Mouse (Mus musculus): Measurements from ENCODE around the gene Mnat1. TPM values are rescaled to one million over a fixed set of nuclear protein-coding genes. Genes with fewer than 3 reads are reported as not detected.
"Not testable (repeated sequence)": the region's sequence is repeated elsewhere in the genome, so short reads cannot be mapped to it uniquely, and the experiment has no call there.

The Mnat1 gene
- 36.8 and 37.6 TPM in 2 replicates for polyA plus RNA-seq (2014; fragmentation: Nextera tagmentation; extraction: Ambion mirVana)

- H3K27me3 ChIP-seq (ENCODE audit: control insufficient read depth, insufficient read depth, low read length), result no peaks in the 10 kb centered on the region
- H3K4me3 ChIP-seq (ENCODE audit: low read depth, low read length), result peak within 1 kb of the TSS; percentile 78
- under 1% methylated on average over 23 of the region's 23 CpGs for WGBS
- DNase-seq (ENCODE audit: low spot score) (peak; percentile 91), ATAC-seq (replicated peaks; ENCODE audit: low FRiP score) (peak; percentile 64; the same call in 1 of the 2 replicates)
- no peaks in the 10 kb centered on the region for H3K4me1 ChIP-seq (replicated peaks; ENCODE audit: control insufficient read depth, insufficient read depth, low read length)
- peak within 1 kb of the TSS; percentile 58 for H3K4me2 ChIP-seq (ENCODE audit: low read depth, low read length, severe bottlenecking)
- peak within 1 kb of the TSS; percentile 75 for H3K9ac ChIP-seq (ENCODE audit: low read length)
- H3K9me3 ChIP-seq (ENCODE audit: control insufficient read depth, low read length), result no peaks in the 10 kb centered on the region
- no peak within 1 kb of the TSS for H3K27ac ChIP-seq (ENCODE audit: low read depth, low read length)
- no peaks in the 10 kb centered on the region for H3K36me3 ChIP-seq (ENCODE audit: control insufficient read depth, insufficient read depth, low read length)
Measured at GRCm38 (mm10) chr12:73123093-73124041, at the start of gene Mnat1. Gene Mnat1 (plus strand): TSS chr12:73123717.

- not testable (repeated sequence) for H3K27ac ChIP-seq (ENCODE audit: low read depth, low read length); H3K4me1 ChIP-seq (replicated peaks; ENCODE audit: control insufficient read depth, insufficient read depth, low read length); DNase-seq (ENCODE audit: low spot score); H3K36me3 ChIP-seq (ENCODE audit: control insufficient read depth, insufficient read depth, low read length); H3K27me3 ChIP-seq (ENCODE audit: control insufficient read depth, insufficient read depth, low read length); H3K9me3 ChIP-seq (ENCODE audit: control insufficient read depth, low read length); H3K9ac ChIP-seq (ENCODE audit: low read length); ATAC-seq (replicated peaks; ENCODE audit: low FRiP score); H3K4me2 ChIP-seq (ENCODE audit: low read depth, low read length, severe bottlenecking); H3K4me3 ChIP-seq (ENCODE audit: low read depth, low read length)
- WGBS, result 91% methylated on average over 4 of the region's 4 CpGs
Measured at GRCm38 (mm10) chr12:73081828-73082227, 41.7 kb upstream of the Mnat1 start.

- 85% methylated on average over 4 of the region's 4 CpGs for WGBS
Measured at GRCm38 (mm10) chr12:73083773-73084172, 39.7 kb upstream of the Mnat1 start.

GRCm38 (mm10) chr12:73085739-73086630 lies 37.5 kb upstream of the Mnat1 start:
- H3K27me3 ChIP-seq (ENCODE audit: control insufficient read depth, insufficient read depth, low read length), result no peaks in the 10 kb centered on the region
- no peaks in the 10 kb centered on the region for H3K4me1 ChIP-seq (replicated peaks; ENCODE audit: control insufficient read depth, insufficient read depth, low read length)
- no peak overlapping the region for H3K4me2 ChIP-seq (ENCODE audit: low read depth, low read length, severe bottlenecking)
- H3K4me3 ChIP-seq (ENCODE audit: low read depth, low read length), result no peak overlapping the region
- no peaks in the 10 kb centered on the region for H3K9me3 ChIP-seq (ENCODE audit: control insufficient read depth, low read length)
- no peak overlapping the region for H3K27ac ChIP-seq (ENCODE audit: low read depth, low read length)
- H3K9ac ChIP-seq (ENCODE audit: low read length), result no peak overlapping the region
- no peak for ATAC-seq (replicated peaks; ENCODE audit: low FRiP score)
- WGBS, result 23% methylated on average over 11 of the region's 11 CpGs
- no peak for DNase-seq (ENCODE audit: low spot score)
- H3K36me3 ChIP-seq (ENCODE audit: control insufficient read depth, insufficient read depth, low read length), result no peaks in the 10 kb centered on the region

More at GRCm38 (mm10) chr12:73083773-73084172, 39.7 kb upstream of the Mnat1 start:
- H3K27me3 ChIP-seq (ENCODE audit: control insufficient read depth, insufficient read depth, low read length), result no peaks in the 10 kb centered on the region
- DNase-seq (ENCODE audit: low spot score) (no peak), ATAC-seq (replicated peaks; ENCODE audit: low FRiP score) (no peak)
- H3K9me3 ChIP-seq (ENCODE audit: control insufficient read depth, low read length), result no peaks in the 10 kb centered on the region
- no peak overlapping the region for H3K4me3 ChIP-seq (ENCODE audit: low read depth, low read length)
- no peak overlapping the region for H3K9ac ChIP-seq (ENCODE audit: low read length)
- no peaks in the 10 kb centered on the region for H3K4me1 ChIP-seq (replicated peaks; ENCODE audit: control insufficient read depth, insufficient read depth, low read length)
- no peaks in the 10 kb centered on the region for H3K36me3 ChIP-seq (ENCODE audit: control insufficient read depth, insufficient read depth, low read length)
- no peak overlapping the region for H3K27ac ChIP-seq (ENCODE audit: low read depth, low read length)
- no peak overlapping the region for H3K4me2 ChIP-seq (ENCODE audit: low read depth, low read length, severe bottlenecking)

GRCm38 (mm10) chr12:73087086-73087485 lies 36.4 kb upstream of the Mnat1 start:
- Histone ChIP-seq H3K4me2 (ENCODE audit: low read depth, low read length, severe bottlenecking) (no peak overlapping the region), H3K4me1 (replicated peaks; ENCODE audit: control insufficient read depth, insufficient read depth, low read length) (no peaks in the 10 kb centered on the region), H3K9me3 (ENCODE audit: control insufficient read depth, low read length) (no peaks in the 10 kb centered on the region), H3K36me3 (ENCODE audit: control insufficient read depth, insufficient read depth, low read length) (no peaks in the 10 kb centered on the region), H3K27ac (ENCODE audit: low read depth, low read length) (no peak overlapping the region), H3K9ac (ENCODE audit: low read length) (no peak overlapping the region), H3K4me3 (ENCODE audit: low read depth, low read length) (no peak overlapping the region), H3K27me3 (ENCODE audit: control insufficient read depth, insufficient read depth, low read length) (no peaks in the 10 kb centered on the region)
- 81% methylated on average over 7 of the region's 7 CpGs for WGBS
- ATAC-seq (replicated peaks; ENCODE audit: low FRiP score) (no peak), DNase-seq (ENCODE audit: low spot score) (no peak)

GRCm38 (mm10) chr12:73088500-73088899 lies 35.0 kb upstream of the Mnat1 start:
- H3K9ac ChIP-seq (ENCODE audit: low read length), result no peak overlapping the region
- H3K4me3 ChIP-seq (ENCODE audit: low read depth, low read length), result no peak overlapping the region
- no peak for DNase-seq (ENCODE audit: low spot score)
- H3K36me3 ChIP-seq (ENCODE audit: control insufficient read depth, insufficient read depth, low read length), result no peaks in the 10 kb centered on the region
- H3K27me3 ChIP-seq (ENCODE audit: control insufficient read depth, insufficient read depth, low read length), result no peaks in the 10 kb centered on the region
- no peaks in the 10 kb centered on the region for H3K4me1 ChIP-seq (replicated peaks; ENCODE audit: control insufficient read depth, insufficient read depth, low read length)
- 81% methylated on average over 5 of the region's 5 CpGs for WGBS
- H3K4me2 ChIP-seq (ENCODE audit: low read depth, low read length, severe bottlenecking), result no peak overlapping the region
- ATAC-seq (replicated peaks; ENCODE audit: low FRiP score), result no peak
- H3K9me3 ChIP-seq (ENCODE audit: control insufficient read depth, low read length), result no peaks in the 10 kb centered on the region
- no peak overlapping the region for H3K27ac ChIP-seq (ENCODE audit: low read depth, low read length)

- ATAC-seq (replicated peaks; ENCODE audit: low FRiP score), result no peak
Measured at GRCm38 (mm10) chr12:73088911-73089310, 34.6 kb upstream of the Mnat1 start.

GRCm38 (mm10) chr12:73090672-73091335 lies 32.7 kb upstream of the Mnat1 start:
- DNase-seq (ENCODE audit: low spot score), result no peak
- WGBS, result 83% methylated on average over 7 of the region's 7 CpGs
- Histone ChIP-seq H3K9me3 (ENCODE audit: control insufficient read depth, low read length) (no peaks in the 10 kb centered on the region), H3K27me3 (ENCODE audit: control insufficient read depth, insufficient read depth, low read length) (no peaks in the 10 kb centered on the region), H3K36me3 (ENCODE audit: control insufficient read depth, insufficient read depth, low read length) (no peaks in the 10 kb centered on the region), H3K9ac (ENCODE audit: low read length) (no peak overlapping the region), H3K4me2 (ENCODE audit: low read depth, low read length, severe bottlenecking) (no peak overlapping the region), H3K4me3 (ENCODE audit: low read depth, low read length) (no peak overlapping the region), H3K27ac (ENCODE audit: low read depth, low read length) (no peak overlapping the region), H3K4me1 (replicated peaks; ENCODE audit: control insufficient read depth, insufficient read depth, low read length) (no peaks in the 10 kb centered on the region)
- ATAC-seq (replicated peaks; ENCODE audit: low FRiP score), result no peak

More at GRCm38 (mm10) chr12:73088911-73089310, 34.6 kb upstream of the Mnat1 start:
- Histone ChIP-seq H3K27ac (ENCODE audit: low read depth, low read length) (no peak overlapping the region), H3K4me2 (ENCODE audit: low read depth, low read length, severe bottlenecking) (no peak overlapping the region), H3K36me3 (ENCODE audit: control insufficient read depth, insufficient read depth, low read length) (no peaks in the 10 kb centered on the region), H3K4me1 (replicated peaks; ENCODE audit: control insufficient read depth, insufficient read depth, low read length) (no peaks in the 10 kb centered on the region), H3K9ac (ENCODE audit: low read length) (no peak overlapping the region), H3K9me3 (ENCODE audit: control insufficient read depth, low read length) (no peaks in the 10 kb centered on the region), H3K4me3 (ENCODE audit: low read depth, low read length) (no peak overlapping the region), H3K27me3 (ENCODE audit: control insufficient read depth, insufficient read depth, low read length) (no peaks in the 10 kb centered on the region)
- DNase-seq (ENCODE audit: low spot score), result peak; percentile 51
- WGBS, result 60% methylated on average over 5 of the region's 5 CpGs

All from forebrain, embryonic 11.5 days (tissue).